Mouse (Mus musculus) right cerebral cortex, postnatal 10 days (tissue): Measurements from ENCODE around the gene Eef1akmt2.
A peak's percentile ranks its signal among the peaks of the same experiment; 100 is the strongest.

Experiments
- DNase-seq, 2 experiments: peaks; one replicate each; pipeline ENCODE4 v3.0.0; 2021; ENCODE audit warnings: low spot score in 2 of 2

Gene Eef1akmt2

GRCm38 (mm10) chr7:132852173-132852844, at the start of gene Eef1akmt2:
TSS of gene Eef1akmt2 (minus strand) at chr7:132852673.
- peak; percentile 89 for DNase-seq

GRCm38 (mm10) chr7:132900826-132901531, 48.5 kb upstream of the Eef1akmt2 start:
- DNase-seq = no peak

GRCm38 (mm10) chr7:132898234-132898633, 45.8 kb upstream of the Eef1akmt2 start:
- no peak for DNase-seq

- DNase-seq = no peak
Measured at GRCm38 (mm10) chr7:132897258-132897657, 44.8 kb upstream of the Eef1akmt2 start.

- DNase-seq = no peak
Measured at GRCm38 (mm10) chr7:132896206-132896815, 43.8 kb upstream of the Eef1akmt2 start.

GRCm38 (mm10) chr7:132894841-132895555, 42.5 kb upstream of the Eef1akmt2 start:
- DNase-seq = no peak

- DNase-seq = no peak
Measured at GRCm38 (mm10) chr7:132893336-132893735, 40.9 kb upstream of the Eef1akmt2 start.

GRCm38 (mm10) chr7:132892806-132893205, 40.3 kb upstream of the Eef1akmt2 start:
- DNase-seq = no peak

GRCm38 (mm10) chr7:132892311-132892661, 39.8 kb upstream of the Eef1akmt2 start:
- no peak for DNase-seq

GRCm38 (mm10) chr7:132891561-132892310, 39.3 kb upstream of the Eef1akmt2 start:
- DNase-seq = no peak

- DNase-seq = no peak
Measured at GRCm38 (mm10) chr7:132890201-132890600, 37.7 kb upstream of the Eef1akmt2 start.

GRCm38 (mm10) chr7:132889691-132890090, 37.2 kb upstream of the Eef1akmt2 start:
- no peak for DNase-seq

GRCm38 (mm10) chr7:132888518-132889249, 36.2 kb upstream of the Eef1akmt2 start:
- DNase-seq = no peak

GRCm38 (mm10) chr7:132888052-132888451, 35.6 kb upstream of the Eef1akmt2 start:
- DNase-seq = no peak

GRCm38 (mm10) chr7:132887019-132887804, 34.7 kb upstream of the Eef1akmt2 start:
- no peak for DNase-seq

GRCm38 (mm10) chr7:132884031-132884430, 31.6 kb upstream of the Eef1akmt2 start:
- peak; percentile 40 to 43 for DNase-seq

- DNase-seq = no peak
Measured at GRCm38 (mm10) chr7:132882343-132882742, 29.9 kb upstream of the Eef1akmt2 start.

GRCm38 (mm10) chr7:132880276-132880675, 27.8 kb upstream of the Eef1akmt2 start:
- no peak for DNase-seq

- no peak for DNase-seq
Measured at GRCm38 (mm10) chr7:132875391-132876086, 23.1 kb upstream of the Eef1akmt2 start.
